Mouse (Mus musculus) kidney, postnatal 0 days (tissue): ENCODE data around the gene Hipk4. TPM values are rescaled to one million over a fixed set of nuclear protein-coding genes. Genes with fewer than 3 reads are reported as not detected.

ENCODE experiments used
- ATAC-seq: fragments of 200-750 bp; cut with Nextera tagmentation; replicated peaks from 2 replicates; pipeline ENCODE4 v1.8.0; 2017; ENCODE audit warnings: low read depth, moderate number of reproducible peaks, moderate TSS enrichment, moderate library complexity; ENCODE audit not compliant: low FRiP score
- DNase-seq: peaks from one replicate; pipeline ENCODE4 v3.0.0-alpha.2; 2016; ENCODE audit warnings: low spot score
- H3K27ac ChIP-seq: fragments of 300-500 bp; sonication (generic); 2 replicates; pipeline ENCODE4 v1.5.1; 2014; ENCODE audit warnings: mild to moderate bottlenecking
- H3K27me3 ChIP-seq: fragments of 300-500 bp; sonication (generic); 2 replicates; pipeline ENCODE4 v1.6.1; 2014; ENCODE audit warnings: low read length, mixed read lengths; ENCODE audit not compliant: insufficient read depth
- H3K36me3 ChIP-seq: fragments of 300-500 bp; sonication (generic); 2 replicates; pipeline ENCODE4 v1.6.1; 2014; ENCODE audit warnings: low read length, mixed read lengths; ENCODE audit not compliant: insufficient read depth
- H3K4me1 ChIP-seq: fragments of 300-500 bp; sonication (generic); replicated peaks from 2 replicates; pipeline ENCODE4 v1.6.1; 2014; ENCODE audit warnings: antibody characterized with exemption, low read length, mixed read lengths; ENCODE audit not compliant: insufficient read depth
- H3K4me2 ChIP-seq: fragments of 300-500 bp; sonication (generic); 2 replicates; pipeline ENCODE4 v1.6.1; 2014; ENCODE audit warnings: mild to moderate bottlenecking, low read length, moderate library complexity, mixed read lengths
- H3K4me3 ChIP-seq: fragments of 300-500 bp; sonication (generic); replicated peaks from 2 replicates; pipeline ENCODE4 v1.5.1; 2014; ENCODE audit warnings: low read depth, low read length
- H3K9ac ChIP-seq: fragments of 300-500 bp; sonication (generic); 2 replicates; pipeline ENCODE4 v1.6.1; 2014; ENCODE audit warnings: low read depth, low read length
- H3K9me3 ChIP-seq: fragments of 300-500 bp; sonication (generic); replicated peaks from 2 replicates; pipeline ENCODE4 v1.6.1; 2016; ENCODE audit warnings: low read length, inconsistent platforms, mixed read lengths
- CTCF ChIP-seq: IDR thresholded peaks from 2 replicates; pipeline ENCODE4 v1.5.1; 2016; ENCODE audit warnings: antibody characterized with exemption, low read depth, mild to moderate bottlenecking, moderate library complexity
- whole genome bisulfite sequencing: fragments of 180-500 bp; shearing (Covaris S2); extraction: QIAGEN DNeasy Blood & Tissue Kit; methylation state at CpG from one replicate; pipeline ENCODE4 v1.1.7; 2014; 5-methylcytosine and 5-hydroxymethylcytosine counted together
- polyA plus RNA-seq: library from polyadenylated mRNA; unstranded; fragments of >200 nt; fragmentation: Nextera tagmentation; extraction: Ambion mirVana; gene quantifications from 2 replicates; pipeline ENCODE4 v1.2.1, GENCODE M21; 2015

Gene Hipk4
- polyA plus RNA-seq, 1 experiment from 2014 or later, result 0.45 TPM

DNA sequence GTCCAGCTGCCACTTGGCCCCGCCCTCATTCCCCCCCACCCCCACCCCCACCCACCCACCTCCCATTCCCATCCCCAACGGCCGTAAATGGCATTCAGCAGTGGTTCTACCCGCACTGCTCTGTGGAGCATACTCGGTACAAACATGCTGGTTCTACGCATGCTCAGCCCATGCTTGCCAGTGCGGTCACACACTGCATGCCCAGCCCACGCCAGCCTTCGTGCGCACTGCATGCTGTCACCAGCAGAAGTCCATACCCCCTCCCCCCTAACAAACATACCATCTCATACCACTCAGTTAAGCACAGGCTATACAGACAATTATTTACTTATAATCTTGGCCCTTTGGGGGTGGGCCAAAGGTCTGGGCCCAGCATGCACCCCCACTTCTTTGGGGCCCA is 8.6 kb downstream of the Hipk4 start:
- H3K4me2 ChIP-seq, result no peak overlapping the region
- 87% methylated on average over 10 of the region's 10 CpGs for WGBS
- H3K4me3 ChIP-seq, result no peak overlapping the region
- H3K27ac ChIP-seq, result no peak overlapping the region
- peaks cover 21% of the 10 kb centered on the region for H3K36me3 ChIP-seq
- no peaks in the 10 kb centered on the region for H3K27me3 ChIP-seq
- H3K4me1 ChIP-seq, result no peaks in the 10 kb centered on the region
- ATAC-seq, result no peak
- TF ChIP-seq CTCF, result no peak
- DNase-seq, result no peak
- no peaks in the 10 kb centered on the region for H3K9me3 ChIP-seq
- H3K9ac ChIP-seq, result no peak overlapping the region

DNA sequence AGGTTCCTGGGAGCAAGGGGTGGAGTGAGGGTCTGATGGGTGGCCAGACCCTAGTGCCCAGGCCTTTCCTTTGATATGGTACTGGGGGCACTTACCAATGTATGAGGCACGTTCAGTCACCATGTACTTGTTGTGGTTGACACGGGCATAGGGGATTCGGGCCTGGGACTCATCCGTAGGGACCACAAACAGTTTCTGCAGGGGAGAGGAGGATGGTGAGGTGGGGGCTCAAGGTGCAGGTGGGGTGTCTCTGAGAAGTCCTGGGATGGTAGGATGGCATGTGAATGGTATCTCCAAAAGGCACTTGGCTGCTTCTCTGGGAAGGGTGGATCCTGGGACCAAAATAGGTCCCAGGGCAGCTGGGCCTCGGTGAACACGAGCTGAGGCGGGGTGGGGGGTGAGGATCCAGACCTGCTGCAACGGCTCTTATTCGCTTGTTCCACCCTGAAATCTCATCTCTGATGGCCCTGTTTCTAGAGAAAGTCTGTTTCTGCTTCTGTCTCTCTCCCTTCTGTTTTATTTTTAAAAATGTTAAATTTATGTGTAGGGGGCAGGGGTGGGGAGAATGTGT is 9.5 kb downstream of the Hipk4 start:
- WGBS, result 89% methylated on average over 9 of the region's 9 CpGs
- no peak overlapping the region for H3K4me2 ChIP-seq
- no peaks in the 10 kb centered on the region for H3K4me1 ChIP-seq
- H3K9ac ChIP-seq, result no peak overlapping the region
- H3K4me3 ChIP-seq, result no peak overlapping the region
- H3K36me3 ChIP-seq, result peaks cover 26% of the 10 kb centered on the region
- no peak overlapping the region for H3K27ac ChIP-seq
- H3K9me3 ChIP-seq, result no peaks in the 10 kb centered on the region
- DNase-seq (no peak), ATAC-seq (no peak)
- no peaks in the 10 kb centered on the region for H3K27me3 ChIP-seq
- no peak for TF ChIP-seq CTCF

DNA sequence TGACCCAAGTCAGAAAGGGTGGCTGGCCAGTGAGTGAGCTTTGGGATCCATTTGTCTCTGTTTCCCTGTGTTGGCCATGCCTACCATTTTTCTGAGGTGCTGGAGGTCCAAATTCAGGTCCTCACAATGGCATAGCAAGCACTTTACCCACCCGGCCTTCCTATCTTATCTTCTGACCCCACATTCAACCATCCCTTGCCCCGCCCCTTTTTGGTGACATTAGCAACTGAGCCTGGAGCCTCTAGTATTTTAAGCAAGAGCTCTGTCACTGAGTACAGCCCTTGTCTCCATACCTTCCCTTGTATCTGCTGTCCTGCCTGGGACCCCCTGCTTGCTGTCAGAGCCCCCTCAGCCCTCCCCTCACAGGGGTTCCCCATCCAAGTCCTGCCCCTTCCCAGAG is 12.3 kb downstream of the Hipk4 start:
- Histone ChIP-seq H3K4me1 (no peaks in the 10 kb centered on the region), H3K9ac (no peak overlapping the region), H3K4me3 (no peak overlapping the region), H3K27me3 (no peaks in the 10 kb centered on the region), H3K27ac (no peak overlapping the region), H3K4me2 (no peak overlapping the region), H3K36me3 (peaks cover 20% of the 10 kb centered on the region), H3K9me3 (no peaks in the 10 kb centered on the region)
- DNase-seq, result no peak
- WGBS, result 81% methylated on average over 2 of the region's 2 CpGs
- TF ChIP-seq CTCF, result no peak
- ATAC-seq, result no peak

DNA sequence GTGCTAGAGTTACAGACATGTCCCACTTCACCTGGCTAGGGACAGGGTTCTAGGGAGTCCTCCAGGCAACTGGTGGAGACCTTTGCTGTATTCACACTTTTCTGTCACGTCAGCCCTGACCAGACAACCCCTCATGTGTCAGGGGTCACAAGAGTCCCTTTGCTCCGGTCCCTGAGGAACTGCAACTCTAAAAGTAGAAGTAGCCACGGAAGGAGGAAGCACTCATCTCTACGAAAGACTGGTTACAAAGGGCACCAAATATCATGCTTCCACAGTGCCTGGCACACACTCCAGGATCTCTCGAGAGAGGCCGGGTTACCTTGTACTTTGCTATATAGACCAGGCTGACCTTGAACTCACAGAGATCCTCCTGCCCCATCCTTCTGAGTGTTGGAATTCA is 13.6 kb downstream of the Hipk4 start:
- Histone ChIP-seq H3K9ac (no peak overlapping the region), H3K27ac (no peak overlapping the region), H3K27me3 (no peaks in the 10 kb centered on the region), H3K36me3 (peaks cover 20% of the 10 kb centered on the region; the same call in 1 of the 2 replicates), H3K4me3 (no peak overlapping the region), H3K4me2 (no peak overlapping the region), H3K9me3 (no peaks in the 10 kb centered on the region), H3K4me1 (no peaks in the 10 kb centered on the region)
- DNase-seq, result no peak
- no peak for ATAC-seq
- 87% methylated on average over 6 of the region's 6 CpGs for WGBS
- no peak for TF ChIP-seq CTCF

DNA sequence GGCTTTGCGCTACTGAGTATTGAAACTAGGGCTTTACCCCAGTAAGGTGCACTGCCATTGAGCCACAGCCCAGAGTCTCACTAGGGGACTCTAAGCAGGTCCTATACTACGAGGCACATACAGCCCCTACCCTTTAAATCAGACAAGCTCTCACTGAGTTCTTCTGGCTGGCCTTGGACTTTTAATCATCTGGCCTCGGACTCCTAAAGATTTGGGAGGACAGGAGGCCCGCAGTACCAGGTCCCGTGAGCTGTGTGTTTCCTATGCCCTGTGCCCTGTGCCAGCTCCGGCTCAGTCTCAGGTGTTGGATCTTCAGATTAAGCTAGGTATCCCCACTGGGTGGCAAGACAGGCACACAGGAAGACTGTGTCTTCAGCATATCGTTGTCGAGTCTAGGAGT is 14.9 kb downstream of the Hipk4 start:
- no peak overlapping the region for H3K4me3 ChIP-seq
- DNase-seq (no peak), ATAC-seq (no peak)
- H3K9me3 ChIP-seq, result no peaks in the 10 kb centered on the region
- no peaks in the 10 kb centered on the region for H3K4me1 ChIP-seq
- no peak overlapping the region for H3K27ac ChIP-seq
- no peak for TF ChIP-seq CTCF
- H3K36me3 ChIP-seq, result peaks cover 15% of the 10 kb centered on the region; the same call in 1 of the 2 replicates
- H3K4me2 ChIP-seq, result no peak overlapping the region
- WGBS, result 69% methylated on average over 8 of the region's 8 CpGs
- H3K9ac ChIP-seq, result no peak overlapping the region
- H3K27me3 ChIP-seq, result no peaks in the 10 kb centered on the region

DNA sequence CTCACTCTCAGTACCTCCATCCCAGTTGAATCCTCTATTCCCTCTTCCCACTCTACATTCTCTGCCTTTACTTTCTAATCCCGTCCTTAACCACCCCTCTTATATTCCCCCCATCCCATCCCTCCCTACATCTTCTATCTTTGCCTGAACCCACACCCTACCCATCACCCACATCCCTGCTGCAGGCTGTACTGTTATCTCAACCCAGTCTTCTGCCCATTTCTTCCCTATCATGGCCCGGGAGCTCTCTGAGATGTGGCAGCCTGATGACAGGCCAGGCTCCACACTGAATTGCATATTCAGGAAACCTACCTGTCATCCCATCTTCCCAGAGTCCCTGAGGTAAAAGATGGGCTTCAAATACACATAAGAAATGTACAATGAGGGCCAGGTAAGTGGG is 15.7 kb downstream of the Hipk4 start:
- H3K4me2 ChIP-seq, result no peak overlapping the region
- H3K9ac ChIP-seq, result no peak overlapping the region
- ATAC-seq (no peak), DNase-seq (no peak)
- peaks cover 12% of the 10 kb centered on the region; the same call in 1 of the 2 replicates for H3K36me3 ChIP-seq
- no peaks in the 10 kb centered on the region for H3K4me1 ChIP-seq
- no peak overlapping the region for H3K4me3 ChIP-seq
- no peak for TF ChIP-seq CTCF
- no peaks in the 10 kb centered on the region for H3K9me3 ChIP-seq
- H3K27ac ChIP-seq, result no peak overlapping the region
- WGBS, result 91% methylated on average over 2 of the region's 2 CpGs
- no peaks in the 10 kb centered on the region for H3K27me3 ChIP-seq

DNA sequence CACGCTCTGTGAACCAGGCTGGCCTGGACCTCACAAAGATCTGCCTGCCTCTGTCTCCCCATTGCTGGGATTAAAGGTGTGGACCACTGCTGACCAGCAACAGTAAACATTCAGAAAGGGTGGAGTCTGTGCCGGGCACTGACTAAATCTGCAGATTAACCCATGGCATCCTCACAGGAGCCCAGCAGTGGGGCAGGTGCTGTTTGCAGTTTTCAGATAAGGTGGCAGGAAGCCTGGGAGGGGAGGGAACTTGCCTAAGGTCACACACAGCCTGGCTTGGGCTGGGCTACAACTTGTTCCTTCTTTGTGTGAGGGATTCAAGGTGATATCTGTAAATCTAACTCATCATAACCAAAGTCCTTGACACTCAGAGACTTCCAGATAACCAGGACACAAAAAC is 17.5 kb downstream of the Hipk4 start:
- Histone ChIP-seq H3K9me3 (no peaks in the 10 kb centered on the region), H3K9ac (no peak overlapping the region), H3K4me1 (no peaks in the 10 kb centered on the region), H3K27ac (no peak overlapping the region), H3K36me3 (peaks cover 12% of the 10 kb centered on the region; the same call in 1 of the 2 replicates), H3K4me2 (no peak overlapping the region), H3K4me3 (no peak overlapping the region), H3K27me3 (no peaks in the 10 kb centered on the region)
- no peak for ATAC-seq
- DNase-seq, result no peak
- WGBS, result 68% methylated on average over 2 of the region's 2 CpGs
- no peak for TF ChIP-seq CTCF
